Mouse (Mus musculus): ENCODE data around the gene Sppl3. TPM values are rescaled to one million over a fixed set of nuclear protein-coding genes. Genes with fewer than 3 reads are reported as not detected.
A peak's percentile ranks its signal among the peaks of the same experiment; 100 is the strongest.

Gene Sppl3
- 10 to 100 TPM; 26.3 to 31.9 (median 29.0) TPM for total RNA-seq (2022)

- DNase-seq (ENCODE audit: low spot score), result peak; percentile 87
These were observed at the start of gene Sppl3 for GRCm38 (mm10) chr5:115010577-115011216. Gene Sppl3 (plus strand): TSS chr5:115011137.

GRCm38 (mm10) chr5:114961590-114962360, 49.2 kb upstream of the Sppl3 start:
- no peak for DNase-seq (ENCODE audit: low spot score)

- no peak for DNase-seq (ENCODE audit: low spot score)
These were observed 46.5 kb upstream of the Sppl3 start for GRCm38 (mm10) chr5:114964315-114964966.

DNA sequence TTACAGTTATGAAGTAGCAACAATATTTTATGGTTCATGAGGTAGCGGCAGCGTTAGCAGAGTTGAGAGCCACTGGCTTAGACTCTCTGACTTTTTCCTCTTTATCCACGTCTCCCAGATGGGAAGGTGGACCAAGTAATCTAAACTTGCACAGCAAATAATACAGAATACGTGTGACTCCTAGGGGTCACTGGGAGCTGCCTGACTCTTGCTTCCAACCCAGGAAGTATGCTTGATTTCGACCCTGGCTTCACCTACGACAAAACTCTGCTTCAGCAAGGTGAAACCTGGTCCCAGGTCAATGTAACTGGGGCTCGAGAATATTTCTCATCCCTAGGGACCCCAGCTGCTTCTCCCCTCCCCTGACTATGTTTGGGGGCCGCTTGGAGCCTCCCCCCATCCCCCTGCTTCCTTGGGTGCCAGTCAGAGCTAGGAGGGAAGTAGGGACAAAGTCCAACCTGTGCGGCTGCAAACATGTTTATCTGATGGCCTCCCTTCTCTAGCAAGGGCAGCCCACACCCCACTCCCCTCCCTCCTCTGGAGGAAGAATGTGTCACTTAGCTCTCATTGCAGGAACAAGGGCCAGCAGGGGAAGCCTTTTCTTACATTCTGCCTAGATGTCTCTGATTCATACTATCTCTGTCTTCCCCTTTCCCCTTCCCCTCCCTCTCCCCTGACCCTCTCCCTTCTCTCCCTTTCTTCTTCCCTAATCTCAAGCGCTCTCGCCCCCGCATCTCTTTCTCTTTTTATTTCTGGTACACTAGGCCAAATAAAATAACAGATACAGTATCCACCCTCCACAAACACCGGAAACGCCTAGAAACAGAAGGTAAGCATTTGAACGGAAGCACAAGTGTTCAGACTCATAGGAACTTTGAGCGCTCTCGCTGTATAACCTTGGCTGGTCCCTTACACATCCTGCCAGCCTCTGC, 45.7 kb upstream of the Sppl3 start:
- DNase-seq (ENCODE audit: low spot score), result no peak

DNA sequence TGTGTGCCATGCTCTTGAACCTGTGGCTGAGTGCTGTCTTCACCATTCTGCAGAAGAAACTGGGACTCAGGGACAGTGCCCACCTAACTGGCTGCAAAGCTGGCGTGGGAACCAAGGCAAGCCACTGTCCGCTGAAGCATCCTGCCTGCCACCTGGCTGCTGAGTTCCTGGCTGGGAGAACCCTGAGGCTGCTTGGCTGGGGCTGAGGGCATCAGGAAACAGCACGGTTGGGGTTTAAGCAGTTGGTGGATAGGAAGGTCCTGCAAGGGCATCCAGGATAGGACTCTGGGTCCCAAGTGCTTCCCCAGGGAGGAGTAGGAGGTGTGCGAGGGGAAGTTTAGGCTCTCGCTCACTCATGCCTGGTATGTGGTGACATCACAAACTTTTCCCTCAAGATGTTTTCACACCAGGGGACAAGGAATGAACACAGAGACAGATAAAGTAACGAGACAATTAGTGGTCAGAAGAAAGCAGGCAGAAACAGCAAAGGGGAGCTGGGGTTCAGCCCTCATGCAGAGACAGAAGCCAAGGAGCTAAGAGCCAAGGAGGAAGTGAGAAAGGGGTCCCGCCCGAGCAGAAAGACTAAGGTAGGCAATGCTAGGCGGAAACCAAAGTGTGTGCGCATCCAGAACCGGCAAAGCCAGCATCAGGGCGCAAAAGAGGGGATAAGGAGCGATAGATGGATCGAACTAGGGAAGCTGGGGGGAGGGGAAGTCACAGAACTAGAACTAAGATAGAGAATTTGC, 43.2 kb upstream of the Sppl3 start:
- DNase-seq (ENCODE audit: low spot score), result no peak

GRCm38 (mm10) chr5:114968651-114969050, 42.3 kb upstream of the Sppl3 start:
- DNase-seq (ENCODE audit: low spot score), result no peak

DNA sequence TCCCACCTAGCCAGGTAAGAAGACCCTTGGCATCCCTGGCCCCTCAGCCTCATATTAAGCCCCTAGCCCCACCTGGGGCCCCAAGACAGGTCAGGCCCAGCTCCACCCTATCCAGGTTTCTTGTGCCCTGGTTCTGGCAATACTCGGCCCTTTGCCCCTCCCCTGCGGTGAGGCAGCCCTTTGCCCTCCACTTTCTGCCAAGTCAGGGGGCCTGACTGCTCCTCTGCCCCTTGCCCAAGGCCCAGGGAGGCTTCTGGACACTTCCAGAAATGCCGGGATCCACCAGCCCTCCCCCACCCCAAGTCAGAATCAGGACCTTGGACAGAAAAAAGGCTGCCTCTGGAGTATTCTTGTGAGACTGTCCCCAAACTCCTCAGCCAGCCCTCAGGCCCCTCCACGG, 41.9 kb upstream of the Sppl3 start:
- no peak for DNase-seq (ENCODE audit: low spot score)

GRCm38 (mm10) chr5:114969609-114970215, 41.2 kb upstream of the Sppl3 start:
- DNase-seq (ENCODE audit: low spot score), result no peak

DNA sequence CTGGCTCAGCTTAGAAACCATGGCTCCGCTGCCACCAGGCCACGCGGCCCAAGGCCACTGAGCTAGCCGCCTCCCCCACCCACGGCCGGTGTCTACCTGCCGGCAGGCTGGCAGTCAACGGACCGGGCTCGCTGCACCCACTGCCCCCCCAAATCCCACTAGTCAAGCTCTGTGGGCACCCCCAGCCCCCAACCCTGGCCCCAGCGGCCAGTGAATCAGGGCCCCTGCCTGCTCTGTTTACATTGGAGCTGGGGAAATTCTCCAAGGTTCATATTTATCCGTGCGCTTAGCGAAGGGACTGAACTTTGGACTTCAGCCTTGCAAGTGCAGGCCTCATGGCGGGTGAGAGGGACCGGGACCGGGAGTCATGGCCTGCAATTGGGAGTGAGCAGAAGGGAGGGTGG, 40.1 kb upstream of the Sppl3 start, which contains the start of gene Hnf1a:
TSS of gene Hnf1a (minus strand) at position 271 of the 404 bp plus-strand sequence.
- DNase-seq (ENCODE audit: low spot score), result no peak

DNA sequence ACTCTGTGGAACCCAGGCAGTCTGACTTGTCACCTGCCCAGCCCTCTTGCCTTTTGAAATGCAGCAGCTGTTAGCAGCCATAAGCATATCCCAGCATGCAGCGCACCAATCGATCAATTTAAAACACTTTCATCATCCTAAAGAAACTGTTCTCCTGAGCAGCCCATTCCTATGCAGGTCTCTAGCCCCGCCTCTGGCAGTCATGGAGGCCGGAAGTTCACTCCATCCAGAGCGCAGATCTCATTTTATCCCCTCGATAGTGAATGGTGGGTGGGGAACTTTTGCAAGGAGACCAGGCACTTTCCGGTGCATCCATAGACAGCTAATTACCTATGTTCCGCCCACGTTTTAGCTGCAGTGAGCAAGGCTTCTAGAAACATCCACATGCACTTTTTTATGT, 38.7 kb upstream of the Sppl3 start:
- DNase-seq (ENCODE audit: low spot score), result no peak

DNA sequence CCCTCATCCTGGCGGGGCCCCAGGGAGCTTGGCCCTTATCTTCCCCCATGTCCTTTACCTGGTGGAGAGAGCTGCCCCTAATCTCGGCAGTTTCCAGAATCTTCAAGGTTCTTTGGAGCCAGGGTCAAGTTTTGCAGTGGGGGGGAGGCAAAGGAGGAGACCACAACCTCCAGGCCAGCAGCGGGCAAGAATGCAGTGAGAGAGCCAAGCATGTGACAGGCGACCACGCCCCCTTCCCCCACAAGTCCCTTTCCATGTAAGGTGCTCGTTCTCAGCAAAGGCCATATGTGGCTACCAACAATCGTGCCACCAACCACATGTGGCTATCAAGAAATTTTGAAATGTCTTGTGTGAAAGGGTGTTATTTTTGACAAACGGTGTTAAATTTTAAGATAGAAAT, 37.8 kb upstream of the Sppl3 start:
- no peak for DNase-seq (ENCODE audit: low spot score)

- DNase-seq (ENCODE audit: low spot score), result no peak
These were observed 34.0 kb upstream of the Sppl3 start for GRCm38 (mm10) chr5:114976935-114977334.

GRCm38 (mm10) chr5:114978473-114978872, 32.5 kb upstream of the Sppl3 start:
- DNase-seq (ENCODE audit: low spot score), result no peak

DNA sequence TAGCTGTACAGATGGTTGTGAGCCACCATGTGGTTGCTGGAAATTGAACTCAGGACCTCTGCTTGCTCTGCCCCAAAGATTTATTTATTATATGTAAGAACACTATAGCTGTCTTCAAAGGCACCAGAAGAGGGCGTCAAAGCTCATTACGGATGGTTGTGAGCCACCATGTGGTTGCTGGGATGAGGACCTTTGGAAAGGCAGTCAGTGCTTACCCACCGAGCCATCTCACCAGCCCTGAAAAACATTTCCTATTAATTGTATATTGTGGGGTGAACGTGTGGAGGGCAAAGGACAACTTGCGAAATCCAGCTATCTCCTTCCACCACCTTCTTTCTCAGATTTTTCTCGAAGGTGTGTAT, 32.1 kb upstream of the Sppl3 start:
- DNase-seq (ENCODE audit: low spot score), result no peak

DNA sequence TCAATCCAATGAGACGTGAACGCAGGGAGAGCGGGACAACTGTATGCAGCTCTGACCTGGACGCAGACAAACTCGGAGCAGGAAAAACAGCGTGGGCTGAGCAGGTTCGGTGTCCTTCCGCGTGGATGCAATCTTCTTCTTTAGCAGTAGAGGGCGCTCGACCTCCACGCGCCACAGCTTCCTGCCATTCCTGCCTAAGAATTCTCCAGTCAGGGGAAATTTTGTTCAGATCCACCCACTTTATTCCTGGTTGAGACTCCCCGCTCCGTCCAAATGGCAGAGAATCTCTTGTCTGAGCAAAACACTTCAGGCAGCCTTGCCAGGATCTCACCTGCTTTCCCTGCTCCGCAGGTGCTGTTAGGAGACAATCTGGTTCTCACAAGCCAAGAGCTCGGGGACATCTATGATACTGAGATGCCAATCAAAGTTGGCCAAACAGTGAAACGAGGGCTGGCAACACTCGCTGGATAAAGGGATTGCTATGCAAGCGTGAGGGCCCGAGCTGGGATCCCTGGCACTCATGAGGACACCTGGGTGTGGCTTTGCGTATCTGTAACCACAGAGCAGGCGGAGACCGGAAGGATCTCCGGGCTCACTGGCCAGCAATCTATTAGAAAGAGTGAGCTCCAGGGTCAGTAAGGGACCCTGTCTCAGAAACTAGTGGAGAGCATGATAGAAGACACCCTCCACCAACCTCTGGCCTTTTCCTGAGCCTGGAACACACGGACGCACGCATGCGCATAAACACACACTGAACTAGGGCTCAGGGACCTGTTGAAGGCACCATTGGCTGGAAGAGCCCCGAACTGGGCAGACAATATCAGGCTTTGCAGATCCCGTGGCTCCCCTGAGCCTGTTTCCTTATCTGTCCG, 31.5 kb upstream of the Sppl3 start:
- peak; percentile 82 for DNase-seq (ENCODE audit: low spot score)

- peak; percentile 21 for DNase-seq (ENCODE audit: low spot score)
These were observed 30.7 kb upstream of the Sppl3 start for GRCm38 (mm10) chr5:114980122-114980748.

DNA sequence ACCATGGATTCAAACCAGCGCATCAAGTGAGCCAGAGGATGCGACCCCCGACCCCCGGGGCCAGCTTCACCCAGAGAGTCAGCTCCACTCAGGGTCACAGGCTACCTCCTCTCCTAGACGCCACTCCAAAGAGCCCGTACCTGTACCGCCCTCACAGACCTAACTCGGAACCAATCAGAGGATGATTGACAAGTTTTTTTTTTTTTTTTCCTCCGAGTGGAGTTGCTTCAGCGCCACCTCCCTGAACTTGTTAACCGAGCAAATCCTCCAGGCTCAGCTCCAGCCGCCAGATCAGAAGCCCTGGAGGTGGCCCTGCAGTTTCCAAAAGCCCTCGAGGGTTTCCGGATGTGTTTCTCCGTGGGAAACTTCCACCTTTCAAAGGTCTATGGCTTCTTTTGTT, 28.9 kb upstream of the Sppl3 start:
- DNase-seq (ENCODE audit: low spot score), result no peak

- no peak for DNase-seq (ENCODE audit: low spot score)
These were observed 25.9 kb upstream of the Sppl3 start for GRCm38 (mm10) chr5:114985074-114985473.

DNA sequence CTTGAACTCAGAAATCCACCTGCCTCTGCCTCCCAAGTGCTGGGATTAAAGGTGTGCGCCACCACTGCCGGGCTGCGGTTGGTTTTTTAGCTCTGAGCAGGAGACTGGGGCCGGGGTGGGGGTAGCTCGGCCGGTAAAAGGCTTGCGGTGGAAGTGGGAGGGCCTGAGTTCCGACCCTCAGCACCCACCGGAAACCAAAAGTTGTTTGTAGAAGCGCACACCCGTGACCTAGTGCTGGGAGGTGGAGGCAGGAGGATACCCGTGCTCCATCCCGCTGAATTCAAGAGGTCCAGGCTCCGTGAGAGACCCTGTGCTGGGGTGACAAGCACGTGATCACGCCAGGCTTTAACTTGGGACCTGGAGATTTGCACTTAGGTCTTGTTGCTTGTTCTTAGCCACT, 14.5 kb upstream of the Sppl3 start:
- DNase-seq (ENCODE audit: low spot score), result no peak
